ENCODE assay signal across 8 mouse cellular contexts in genomic region chr7:25754439-25754737, GRCm38 (mm10). TPM values are rescaled to one million over a fixed set of nuclear protein-coding genes. Genes with fewer than 3 reads are reported as not detected.
DNase-seq lines count a peak whose midpoint lies in the region; ATAC-seq and TF ChIP-seq lines count a peak whose summit lies in the region.

No protein-coding gene starts in this region.

- no peak for DNase-seq in heart, postnatal 10 days
- DNase-seq in embryo, embryonic 10.5 days (ENCODE audit: low spot score), result no peak

- WGBS in heart, embryonic 12.5 days, result under 1% methylated on average over 30 of the region's 30 CpGs
- 1% methylated on average over 30 of the region's 30 CpGs for WGBS in forebrain, embryonic 13.5 days
- WGBS in liver, embryonic 15.5 days (ENCODE audit: insufficient replicate concordance), result 0% methylated on average over 30 of the region's 30 CpGs

- H3K27ac ChIP-seq in heart, embryonic 12.5 days (ENCODE audit: poor library complexity, severe bottlenecking), result peak overlapping the region; percentile 99
- peak overlapping the region; percentile 98 for H3K27ac ChIP-seq in forebrain, embryonic 13.5 days
- peak overlapping the region; percentile 97 for H3K27ac ChIP-seq in liver, embryonic 15.5 days (replicated peaks)

- H3K9me3 ChIP-seq in heart, embryonic 12.5 days (replicated peaks), result no peaks in the 10 kb centered on the region
- H3K9me3 ChIP-seq in E14TG2a.4 (ENCODE audit: low read length), result no peaks in the 10 kb centered on the region
- no peaks in the 10 kb centered on the region for H3K9me3 ChIP-seq in forebrain, embryonic 13.5 days (replicated peaks)
- no peaks in the 10 kb centered on the region for H3K9me3 ChIP-seq in liver, embryonic 15.5 days (replicated peaks)

- intact Hi-C loops in heart, postnatal 10 days (cut with DNase I), result loop anchor here (2.0 kb wide), 1 partner anchor 74 kb away; the partner anchor contains the start of gene B9d2

- H3K36me3 ChIP-seq in heart, embryonic 12.5 days, result peaks cover 28% of the 10 kb centered on the region
- H3K36me3 ChIP-seq in E14TG2a.4 (ENCODE audit: insufficient read depth, low read length), result peaks cover 41% of the 10 kb centered on the region
- peaks cover 22% of the 10 kb centered on the region for H3K36me3 ChIP-seq in forebrain, embryonic 13.5 days (ENCODE audit: poor library complexity, severe bottlenecking)
- H3K36me3 ChIP-seq in liver, embryonic 15.5 days (replicated peaks), result peaks cover 35% of the 10 kb centered on the region

- H3K27me3 ChIP-seq in heart, embryonic 12.5 days (replicated peaks), result no peaks in the 10 kb centered on the region
- H3K27me3 ChIP-seq in E14TG2a.4 (ENCODE audit: insufficient read depth, low read length), result no peaks in the 10 kb centered on the region
- H3K27me3 ChIP-seq in forebrain, embryonic 13.5 days, result no peaks in the 10 kb centered on the region
- 0 out of 2 replicates have a peak, but pooled peaks cover 3% of the 10 kb centered on the region for H3K27me3 ChIP-seq in liver, embryonic 15.5 days

- peak overlapping the region; percentile 79 for H3K4me3 ChIP-seq in heart, embryonic 12.5 days
- H3K4me3 ChIP-seq in E14TG2a.4 (replicated peaks; ENCODE audit: low read length), result peak overlapping the region; percentile 100
- peak overlapping the region; percentile 98 for H3K4me3 ChIP-seq in forebrain, embryonic 13.5 days
- H3K4me3 ChIP-seq in liver, embryonic 15.5 days (replicated peaks), result peak overlapping the region; percentile 80

- no peak for ATAC-seq in heart, embryonic 12.5 days (ENCODE audit: insufficient number of reproducible peaks, low FRiP score)
- ATAC-seq in forebrain, embryonic 13.5 days, result 0 out of 2 replicates have a peak, but pooled peaks have one; percentile 8
- no peak for ATAC-seq in liver, embryonic 15.5 days (ENCODE audit: insufficient read depth)
- no peak; the same call in 1 of the 2 replicates for ATAC-seq in frontal cortex, adult (ENCODE audit: low TSS enrichment)
- no peak for ATAC-seq in erythroid progenitor cell, adult 5-6 weeks (replicated peaks; ENCODE audit: low FRiP score, poor library complexity, severe bottlenecking)

- H3K9ac ChIP-seq in heart, embryonic 12.5 days, result peak overlapping the region; percentile 99
- peak overlapping the region; percentile 99 for H3K9ac ChIP-seq in forebrain, embryonic 13.5 days
- H3K9ac ChIP-seq in liver, embryonic 15.5 days, result peak overlapping the region; percentile 88

- peaks cover 22% of the 10 kb centered on the region for H3K4me1 ChIP-seq in heart, embryonic 12.5 days (replicated peaks)
- peaks cover 40% of the 10 kb centered on the region for H3K4me1 ChIP-seq in E14TG2a.4 (replicated peaks; ENCODE audit: low read depth, low read length)
- peaks cover 28% of the 10 kb centered on the region for H3K4me1 ChIP-seq in forebrain, embryonic 13.5 days
- peaks cover 41% of the 10 kb centered on the region for H3K4me1 ChIP-seq in liver, embryonic 15.5 days (replicated peaks)

- peak overlapping the region; percentile 88 for H3K4me2 ChIP-seq in heart, embryonic 12.5 days
- peak overlapping the region; percentile 84 for H3K4me2 ChIP-seq in forebrain, embryonic 13.5 days
- peak overlapping the region; percentile 96 for H3K4me2 ChIP-seq in liver, embryonic 15.5 days

- TF ChIP-seq CTCF in E14TG2a.4 (conservative IDR thresholded peaks at IDR 0.05; ENCODE audit: low read length), result no peak

RNA-seq across cellular contexts. Expression of gene Hnrnpul1, which starts 0.2 kb away (rescaled TPM):
- 57.0 and 60.9 TPM in 2 replicates for polyA plus RNA-seq in heart, embryonic 12.5 days (2016; fragmentation: Nextera tagmentation; extraction: Ambion mirVana)
- 100 to 1,000 TPM; 117 to 119 TPM for total RNA-seq in heart, postnatal 10 days (2021)
- 60.8 and 65.0 TPM in 2 replicates for polyA plus RNA-seq in forebrain, embryonic 13.5 days (2015; fragmentation: Nextera tagmentation; extraction: Ambion mirVana)
- polyA plus RNA-seq in liver, embryonic 15.5 days (2015; fragmentation: Nextera tagmentation; extraction: Ambion mirVana), result 26.8 and 28.0 TPM in 2 replicates
- total RNA-seq in erythroid progenitor cell, adult 5-6 weeks (2015; ENCODE audit: low replicate concordance), result 186 and 195 TPM in 2 replicates
- total RNA-seq in erythroid progenitor cell, adult 5-6 weeks (2017; ENCODE audit: low replicate concordance), result 179 and 256 TPM in 2 replicates

RNA-seq across cellular contexts. Expression of gene Axl, which starts 34.1 kb away (rescaled TPM):
- polyA plus RNA-seq in heart, embryonic 12.5 days (2016; fragmentation: Nextera tagmentation; extraction: Ambion mirVana), result 60.6 and 61.8 TPM in 2 replicates
- total RNA-seq in heart, postnatal 10 days (2021), result 100 to 1,000 TPM; 113 to 139 TPM
- 18.1 and 19.4 TPM in 2 replicates for polyA plus RNA-seq in forebrain, embryonic 13.5 days (2015; fragmentation: Nextera tagmentation; extraction: Ambion mirVana)
- 18.1 and 22.2 TPM in 2 replicates for polyA plus RNA-seq in liver, embryonic 15.5 days (2015; fragmentation: Nextera tagmentation; extraction: Ambion mirVana)
- 51.9 and 61.6 TPM in 2 replicates for total RNA-seq in erythroid progenitor cell, adult 5-6 weeks (2015; ENCODE audit: low replicate concordance)
- total RNA-seq in erythroid progenitor cell, adult 5-6 weeks (2017; ENCODE audit: low replicate concordance), result 27.2 and 58.7 TPM in 2 replicates

RNA-seq across cellular contexts. Expression of gene Ccdc97, which starts 35.5 kb away (rescaled TPM):
- polyA plus RNA-seq in heart, embryonic 12.5 days (2016; fragmentation: Nextera tagmentation; extraction: Ambion mirVana), result 24.6 and 25.9 TPM in 2 replicates
- 10 to 100 TPM; 48.9 to 51.9 TPM for total RNA-seq in heart, postnatal 10 days (2021)
- 26.4 and 27.9 TPM in 2 replicates for polyA plus RNA-seq in forebrain, embryonic 13.5 days (2015; fragmentation: Nextera tagmentation; extraction: Ambion mirVana)
- 9.7 and 10.6 TPM in 2 replicates for polyA plus RNA-seq in liver, embryonic 15.5 days (2015; fragmentation: Nextera tagmentation; extraction: Ambion mirVana)
- 28.1 and 29.9 TPM in 2 replicates for total RNA-seq in erythroid progenitor cell, adult 5-6 weeks (2015; ENCODE audit: low replicate concordance)
- total RNA-seq in erythroid progenitor cell, adult 5-6 weeks (2017; ENCODE audit: low replicate concordance), result 13.9 and 34.8 TPM in 2 replicates
